ENCODE assay signal across 14 mouse cellular contexts in the genomic region with DNA sequence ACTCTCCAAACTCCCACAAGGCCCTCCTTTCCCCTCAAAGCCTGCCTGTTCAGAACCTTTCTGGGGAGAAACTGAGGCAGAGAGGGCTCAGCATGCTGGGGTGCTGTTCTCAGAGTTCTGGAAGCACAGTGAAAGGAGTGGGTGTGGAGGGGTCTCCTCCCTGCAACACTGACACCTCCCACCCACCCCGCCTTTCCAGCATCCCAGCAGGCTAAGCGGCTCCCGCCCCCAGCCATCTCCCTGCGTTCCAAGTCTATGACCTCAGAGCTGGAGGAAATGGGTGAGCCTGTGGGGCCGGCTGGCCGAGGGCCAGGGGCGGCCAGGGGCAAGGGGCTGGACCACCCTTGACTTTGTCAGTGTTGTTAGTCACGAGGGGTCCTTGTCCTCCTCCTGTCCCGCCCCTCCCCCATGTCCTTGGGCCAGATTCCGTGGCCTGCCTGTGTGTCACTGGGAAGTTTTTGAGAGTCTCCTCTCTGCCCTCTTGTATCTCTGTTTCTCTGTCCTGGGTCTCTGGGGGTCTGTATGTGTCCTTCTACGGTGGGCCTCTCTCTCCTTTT. TPM values are rescaled to one million over a fixed set of nuclear protein-coding genes. Genes with fewer than 3 reads are reported as not detected.
A peak's percentile ranks its signal among the peaks of the same experiment; 100 is the strongest.
DNase-seq lines count a peak whose midpoint lies in the region; ATAC-seq and TF ChIP-seq lines count a peak whose summit lies in the region.
"Had no signal": no experiment of that assay in that cellular context is flagged by ENCODE, and none has a peak within 500 bp of the region (broad histone marks: within the 10 kb centered on the region; RNA-seq: fewer than 3 reads in every experiment).

No protein-coding gene starts in this region.

- peaks cover 95% of the 10 kb centered on the region for H3K27me3 ChIP-seq in heart, embryonic 12.5 days (replicated peaks)
- H3K27me3 ChIP-seq in E14TG2a.4 (ENCODE audit: insufficient read depth, low read length) = peaks cover 29% of the 10 kb centered on the region

- 14% methylated on average over 11 of the region's 11 CpGs for WGBS in heart, embryonic 12.5 days

- no peak for DNase-seq in heart, adult 18-20 months
- no peak for DNase-seq in layer of hippocampus, adult 2 months (ENCODE audit: low spot score in 2 of 2)
- DNase-seq in layer of hippocampus, postnatal 10 days (ENCODE audit: low spot score in 2 of 2) = no peak
- peak; percentile 54 for DNase-seq in R1 (ENCODE audit: low read depth, low spot score)
- DNase-seq in ovary, postnatal 36 days (ENCODE audit: low spot score) = no peak
- no peak for DNase-seq in right cerebral cortex, adult 18-20 months
- DNase-seq: right cerebral cortex, postnatal 4 days had no signal

- no peak for TF ChIP-seq CTCF in layer of hippocampus, adult 2 months (conservative IDR thresholded peaks at IDR 0.05)
- no peak for TF ChIP-seq CTCF in E14TG2a.4 (conservative IDR thresholded peaks at IDR 0.05; ENCODE audit: low read length)

- no peaks in the 10 kb centered on the region for H3K36me3 ChIP-seq in heart, embryonic 12.5 days
- peaks cover 15% of the 10 kb centered on the region for H3K36me3 ChIP-seq in E14TG2a.4 (ENCODE audit: insufficient read depth, low read length)

- H3K9ac ChIP-seq in heart, embryonic 12.5 days = no peak overlapping the region
- H3K9ac ChIP-seq: hindbrain, embryonic 13.5 days had no signal

- H3K4me1 ChIP-seq in heart, embryonic 12.5 days (replicated peaks) = peaks cover 5% of the 10 kb centered on the region
- peaks cover 41% of the 10 kb centered on the region for H3K4me1 ChIP-seq in E14TG2a.4 (replicated peaks; ENCODE audit: low read depth, low read length)

- ATAC-seq in heart, embryonic 12.5 days (ENCODE audit: insufficient number of reproducible peaks, low FRiP score) = peak; percentile 40

- no peak overlapping the region for H3K4me3 ChIP-seq in heart, embryonic 12.5 days
- H3K4me3 ChIP-seq in layer of hippocampus, adult 2 months = no peak overlapping the region
- H3K4me3 ChIP-seq in E14TG2a.4 (replicated peaks; ENCODE audit: low read length) = peak overlapping the region; percentile 62
- H3K4me3 ChIP-seq: hindbrain, embryonic 13.5 days had no signal

- H3K27ac ChIP-seq in heart, embryonic 12.5 days (ENCODE audit: poor library complexity, severe bottlenecking) = no peak overlapping the region
- H3K27ac ChIP-seq in layer of hippocampus, adult 2 months = peak overlapping the region; percentile 7; the same call in 1 of the 2 replicates
- H3K27ac ChIP-seq: hindbrain, embryonic 13.5 days had no signal

- H3K9me3 ChIP-seq in heart, embryonic 12.5 days (replicated peaks) = no peaks in the 10 kb centered on the region
- no peaks in the 10 kb centered on the region for H3K9me3 ChIP-seq in E14TG2a.4 (ENCODE audit: low read length)
- H3K9me3 ChIP-seq: hindbrain, embryonic 13.5 days had no signal

- peak overlapping the region; percentile 31 for H3K4me2 ChIP-seq in heart, embryonic 12.5 days
- H3K4me2 ChIP-seq: hindbrain, embryonic 13.5 days had no signal

RNA-seq across cellular contexts. Expression of gene Shank1, which starts 33.5 kb away (rescaled TPM):
- polyA plus RNA-seq in heart, embryonic 12.5 days (2016; fragmentation: Nextera tagmentation; extraction: Ambion mirVana) = 0.80 and 0.86 TPM in 2 replicates
- 1 to 10 TPM; 2.1 to 2.7 TPM for total RNA-seq in heart, adult 18-20 months (2021)
- total RNA-seq in layer of hippocampus, adult 2 months (2021) = 100 to 1,000 TPM; 647 to 698 TPM
- 100 to 1,000 TPM; 439 to 476 TPM for total RNA-seq in layer of hippocampus, postnatal 10 days (2021)
- total RNA-seq: common myeloid progenitor, adult 5-6 weeks; liver, adult 2 months had no signal

RNA-seq across cellular contexts. Expression of gene Clec11a, which starts 36.8 kb away (rescaled TPM):
- polyA plus RNA-seq in heart, embryonic 12.5 days (2016; fragmentation: Nextera tagmentation; extraction: Ambion mirVana) = 0.68 and 0.79 TPM in 2 replicates
- under 1 TPM; 0.69 to 0.87 TPM for total RNA-seq in heart, adult 18-20 months (2021)
- 1 to 10 TPM; 3.0 to 3.5 TPM for total RNA-seq in layer of hippocampus, adult 2 months (2021)
- 1 to 10 TPM; 1.9 TPM for total RNA-seq in layer of hippocampus, postnatal 10 days (2021)

RNA-seq across cellular contexts. Expression of gene Syt3, which starts 40.4 kb away (rescaled TPM):
- 0.55 and 0.63 TPM in 2 replicates for polyA plus RNA-seq in heart, embryonic 12.5 days (2016; fragmentation: Nextera tagmentation; extraction: Ambion mirVana)
- 1 to 10 TPM; 2.3 to 2.9 TPM for total RNA-seq in heart, adult 18-20 months (2021)
- total RNA-seq in layer of hippocampus, adult 2 months (2021) = 10 to 100 TPM; 89.4 to 95.9 TPM
- 10 to 100 TPM; 84.0 to 90.2 TPM for total RNA-seq in layer of hippocampus, postnatal 10 days (2021)
- total RNA-seq: neutrophil, adult 5-6 weeks had no signal

RNA-seq across cellular contexts. Expression of gene 1700008O03Rik, which starts 42.1 kb away (rescaled TPM):
- 0.40 and 0.94 TPM in 2 replicates for polyA plus RNA-seq in heart, embryonic 12.5 days (2016; fragmentation: Nextera tagmentation; extraction: Ambion mirVana)
- total RNA-seq in heart, adult 18-20 months (2021) = under 1 TPM; 0.30 to 0.31 TPM
- total RNA-seq in layer of hippocampus, adult 2 months (2021) = 1 to 10 TPM; 3.0 to 3.3 TPM
- 1 to 10 TPM; 4.3 to 5.0 TPM for total RNA-seq in layer of hippocampus, postnatal 10 days (2021)
- total RNA-seq: liver, adult 2 months; megakaryocyte-erythroid progenitor cell, adult 5-6 weeks; neutrophil, adult 5-6 weeks had no signal

Comparison
In these comparisons a context has a peak if more than half of its experiments do, and no peak if none do; other contexts are left out.
1. RNA of gene Shank1, which starts 33.5 kb away (total RNA-seq): 647 to 698 TPM in layer of hippocampus, adult 2 months and 439 to 476 TPM in layer of hippocampus, postnatal 10 days; 2.1 to 2.7 TPM in heart, adult 18-20 months; every median in the first group is over 100 times any median in the second.
2. RNA of gene Syt3, which starts 40.4 kb away (total RNA-seq): 89.4 to 95.9 TPM in layer of hippocampus, adult 2 months and 84.0 to 90.2 TPM in layer of hippocampus, postnatal 10 days; 2.3 to 2.9 TPM in heart, adult 18-20 months; every median in the first group is over 10 times any median in the second.